Mouse (Mus musculus): ENCODE results near the gene Fndc5. TPM values are rescaled to one million over a fixed set of nuclear protein-coding genes. Genes with fewer than 3 reads are reported as not detected.
A peak's percentile ranks its signal among the peaks of the same experiment; 100 is the strongest.

The Fndc5 gene
- total and polyA plus RNA-seq, 2 experiments: 0.83 to 0.87 TPM

DNA sequence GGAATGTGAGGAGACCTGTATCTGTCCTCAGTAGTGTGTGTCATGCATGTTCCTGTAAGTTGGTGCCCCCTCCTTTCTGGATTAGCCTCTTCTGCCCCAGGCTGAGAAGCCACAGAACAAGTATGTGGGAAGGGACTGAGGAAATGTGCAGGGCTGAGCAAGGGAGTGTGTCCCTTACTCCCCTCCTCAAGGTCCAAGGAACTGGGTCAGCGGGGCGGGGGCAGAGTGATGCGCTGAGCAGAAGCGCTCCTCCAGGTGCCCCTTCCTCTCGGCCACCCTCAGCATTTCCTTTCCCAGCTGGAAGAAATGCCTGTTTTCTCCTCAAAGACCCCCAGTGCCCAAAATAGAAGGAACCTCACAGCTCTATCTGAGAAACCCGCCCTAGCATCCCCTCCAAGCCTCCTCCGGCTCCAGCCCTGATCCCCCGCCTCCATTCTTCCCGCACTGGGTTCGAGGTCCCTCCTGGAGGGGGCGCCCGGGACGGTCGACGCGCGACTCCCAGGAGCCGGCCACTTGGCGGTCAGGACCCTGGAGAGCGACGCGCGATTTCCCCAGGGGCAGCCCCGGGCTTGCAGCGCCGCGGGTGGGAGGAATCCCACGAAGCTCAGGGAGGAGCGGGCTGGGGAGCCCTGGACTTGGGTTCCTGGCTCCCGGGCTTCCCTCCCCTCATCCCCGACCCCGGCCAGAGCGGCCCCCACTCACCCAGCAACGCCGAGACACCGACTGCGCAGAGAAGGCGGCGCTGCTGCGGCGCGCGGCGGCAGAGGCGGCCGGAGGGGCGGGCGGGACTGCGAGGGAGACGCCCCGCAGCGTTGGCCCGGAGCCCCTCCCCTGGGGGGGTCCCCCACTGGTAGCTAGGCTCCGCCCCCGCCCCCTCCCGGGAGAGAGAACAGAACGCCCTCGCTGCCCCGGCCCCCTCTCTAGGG lies 16.0 kb upstream of the Fndc5 start:
- TF ChIP-seq CTCF (IDR thresholded peaks at IDR 0.05; ENCODE audit: low read depth, low read length) (0 out of 2 replicates have a peak, but pooled peaks have one; percentile 6), POLR2A (IDR thresholded peaks at IDR 0.05; ENCODE audit: extremely low read depth, insufficient read depth, low read length) (no peak)
- no peaks in the 10 kb centered on the region for H3K79me2 ChIP-seq (ENCODE audit: control insufficient read depth, insufficient read depth, low read length)
- H3K9ac ChIP-seq (ENCODE audit: low read depth, low read length): no peak overlapping the region
- H3K27ac ChIP-seq (replicated peaks; ENCODE audit: insufficient read depth, low read depth, low read length): no peak overlapping the region
- WGBS: 3% methylated on average over 58 of the region's 59 CpGs
- DNase-seq (ENCODE audit: extremely low read depth, low read depth, low spot score): no peak
- H3K36me3 ChIP-seq (ENCODE audit: control insufficient read depth, insufficient read depth, low read length): no peaks in the 10 kb centered on the region
- H3K4me1 ChIP-seq (ENCODE audit: control insufficient read depth, insufficient read depth, low read length): 0 out of 2 replicates have a peak, but pooled peaks cover 2% of the 10 kb centered on the region
- H3K27me3 ChIP-seq (ENCODE audit: control insufficient read depth, insufficient read depth, low read length): peaks cover 13% of the 10 kb centered on the region
- H3K4me3 ChIP-seq (ENCODE audit: insufficient read depth, low read depth, low read length): peak overlapping the region; percentile 15; the same call in 1 of the 2 replicates

DNA sequence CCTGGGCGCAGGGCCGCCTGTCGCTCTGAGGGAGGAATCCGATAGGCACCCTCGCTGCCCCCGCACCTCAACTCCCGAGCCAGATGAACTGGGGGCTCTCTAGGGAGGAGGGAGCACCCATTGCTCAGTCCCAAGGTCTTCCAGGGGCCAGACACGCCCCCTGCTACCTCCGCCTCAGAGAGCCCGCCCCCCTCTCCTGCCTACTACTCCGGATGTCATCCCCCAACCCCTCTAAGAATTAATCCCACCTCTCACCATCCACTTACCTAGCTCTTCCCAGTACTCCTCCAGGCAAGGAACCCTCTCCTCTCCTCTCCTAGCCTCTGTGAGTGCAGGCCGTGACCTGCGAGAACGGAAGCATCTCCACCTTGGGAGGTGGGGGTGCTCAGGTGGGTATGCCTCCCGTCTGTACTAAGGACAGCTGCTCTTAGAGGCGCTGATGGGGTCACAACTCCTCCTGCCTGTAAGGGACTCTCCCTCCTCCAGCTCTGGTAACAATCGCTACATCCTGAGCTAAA lies 15.2 kb upstream of the Fndc5 start, which contains the start of gene Hpca:
Gene Hpca (minus strand): TSS at position 468 of the 518 bp plus-strand sequence.
- Histone ChIP-seq H3K4me3 (ENCODE audit: insufficient read depth, low read depth, low read length) (peak within 1 kb of the TSS; percentile 15; the same call in 1 of the 2 replicates), H3K27me3 (ENCODE audit: control insufficient read depth, insufficient read depth, low read length) (peaks cover 13% of the 10 kb centered on the region), H3K79me2 (ENCODE audit: control insufficient read depth, insufficient read depth, low read length) (no peaks in the 10 kb centered on the region), H3K27ac (replicated peaks; ENCODE audit: insufficient read depth, low read depth, low read length) (no peak within 1 kb of the TSS), H3K36me3 (ENCODE audit: control insufficient read depth, insufficient read depth, low read length) (no peaks in the 10 kb centered on the region), H3K4me1 (ENCODE audit: control insufficient read depth, insufficient read depth, low read length) (0 out of 2 replicates have a peak, but pooled peaks cover 2% of the 10 kb centered on the region), H3K9ac (ENCODE audit: low read depth, low read length) (no peak within 1 kb of the TSS)
- 6% methylated on average over 12 of the region's 17 CpGs for WGBS
- no peak for DNase-seq (ENCODE audit: extremely low read depth, low read depth, low spot score)
- TF ChIP-seq POLR2A (IDR thresholded peaks at IDR 0.05; ENCODE audit: extremely low read depth, insufficient read depth, low read length): no peak
- no peak for TF ChIP-seq CTCF (IDR thresholded peaks at IDR 0.05; ENCODE audit: low read depth, low read length)

DNA sequence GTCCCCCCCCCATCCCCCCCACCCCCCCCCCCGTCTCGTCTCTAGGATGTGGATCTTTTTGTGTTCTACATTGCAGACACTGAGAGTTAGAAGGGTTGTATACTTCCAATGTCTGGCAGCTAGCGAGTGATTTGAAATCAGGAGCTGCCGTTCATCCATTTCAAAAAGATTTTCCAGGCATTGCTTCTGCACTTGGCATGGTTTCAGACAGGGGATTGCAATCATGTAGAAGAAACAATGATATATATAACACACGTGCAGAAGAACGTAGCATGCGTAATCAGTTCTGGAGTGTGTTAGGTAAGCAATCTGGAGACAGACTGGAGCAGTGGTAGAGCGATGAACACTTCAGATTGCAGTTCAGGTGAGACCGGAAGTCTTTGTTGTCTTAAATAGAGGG lies 14.7 kb upstream of the Fndc5 start:
- no peak overlapping the region for H3K9ac ChIP-seq (ENCODE audit: low read depth, low read length)
- TF ChIP-seq CTCF (IDR thresholded peaks at IDR 0.05; ENCODE audit: low read depth, low read length) (no peak), POLR2A (IDR thresholded peaks at IDR 0.05; ENCODE audit: extremely low read depth, insufficient read depth, low read length) (no peak)
- no peak overlapping the region for H3K4me3 ChIP-seq (ENCODE audit: insufficient read depth, low read depth, low read length)
- no peaks in the 10 kb centered on the region for H3K79me2 ChIP-seq (ENCODE audit: control insufficient read depth, insufficient read depth, low read length)
- H3K36me3 ChIP-seq (ENCODE audit: control insufficient read depth, insufficient read depth, low read length): no peaks in the 10 kb centered on the region
- no peak overlapping the region for H3K27ac ChIP-seq (replicated peaks; ENCODE audit: insufficient read depth, low read depth, low read length)
- 33% methylated on average over 9 of the region's 9 CpGs for WGBS
- no peak for DNase-seq (ENCODE audit: extremely low read depth, low read depth, low spot score)
- H3K27me3 ChIP-seq (ENCODE audit: control insufficient read depth, insufficient read depth, low read length): peaks cover 13% of the 10 kb centered on the region
- H3K4me1 ChIP-seq (ENCODE audit: control insufficient read depth, insufficient read depth, low read length): 0 out of 2 replicates have a peak, but pooled peaks cover 2% of the 10 kb centered on the region

DNA sequence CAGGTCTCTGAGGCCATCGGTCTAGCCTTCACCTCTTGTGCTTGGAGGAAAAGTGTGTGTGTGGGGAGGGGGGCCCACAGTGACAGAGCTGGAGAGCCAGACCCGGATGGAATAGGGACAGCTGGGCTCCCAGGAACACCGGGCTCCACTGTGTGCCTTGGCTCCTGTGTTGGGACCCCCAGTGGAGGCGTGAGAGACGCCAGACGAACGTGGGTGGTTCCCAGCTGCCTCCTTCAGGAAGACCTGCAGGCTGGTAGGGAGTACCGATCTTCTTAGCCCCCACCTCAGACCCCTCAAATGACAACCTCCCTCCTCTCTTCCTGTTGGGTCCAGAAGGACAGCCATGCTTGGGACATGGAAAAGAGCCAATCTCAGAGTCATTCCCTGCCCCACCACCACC lies 14.1 kb upstream of the Fndc5 start:
- H3K27me3 ChIP-seq (ENCODE audit: control insufficient read depth, insufficient read depth, low read length): peaks cover 13% of the 10 kb centered on the region

DNA sequence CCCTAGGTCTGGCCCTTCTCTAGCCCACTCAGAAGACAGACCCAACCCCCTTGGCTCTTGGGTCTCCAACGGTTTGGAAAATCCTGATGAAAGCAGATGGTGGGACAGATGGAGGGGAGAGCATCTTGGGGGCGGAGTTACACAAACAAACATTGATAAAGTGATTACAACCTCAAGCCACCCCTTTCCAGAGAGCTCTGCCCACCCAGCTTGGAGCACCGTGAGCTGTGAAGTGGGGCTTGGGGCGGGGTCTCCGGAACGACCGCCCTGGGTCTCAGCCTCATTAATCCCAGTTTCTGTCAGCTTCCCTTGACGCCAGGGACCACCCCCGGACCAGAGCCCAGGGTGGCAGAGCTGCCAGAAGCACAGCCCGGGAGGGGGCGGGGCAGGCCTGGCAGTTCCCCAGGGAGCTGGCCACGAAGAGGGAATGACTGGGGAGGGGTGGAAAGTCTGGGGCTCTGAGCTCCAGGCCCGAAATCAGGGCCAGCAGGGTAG lies 12.1 kb upstream of the Fndc5 start:
- peaks cover 13% of the 10 kb centered on the region for H3K27me3 ChIP-seq (ENCODE audit: control insufficient read depth, insufficient read depth, low read length)
- 11% methylated on average over 13 of the region's 13 CpGs for WGBS

More for the DNA sequence above, 14.1 kb upstream of the Fndc5 start:
- H3K27ac ChIP-seq (replicated peaks; ENCODE audit: insufficient read depth, low read depth, low read length): no peak overlapping the region
- TF ChIP-seq CTCF (IDR thresholded peaks at IDR 0.05; ENCODE audit: low read depth, low read length) (no peak), POLR2A (IDR thresholded peaks at IDR 0.05; ENCODE audit: extremely low read depth, insufficient read depth, low read length) (no peak)
- DNase-seq (ENCODE audit: extremely low read depth, low read depth, low spot score): no peak
- H3K9ac ChIP-seq (ENCODE audit: low read depth, low read length): no peak overlapping the region
- H3K36me3 ChIP-seq (ENCODE audit: control insufficient read depth, insufficient read depth, low read length): no peaks in the 10 kb centered on the region
- H3K79me2 ChIP-seq (ENCODE audit: control insufficient read depth, insufficient read depth, low read length): no peaks in the 10 kb centered on the region
- 0 out of 2 replicates have a peak, but pooled peaks cover 2% of the 10 kb centered on the region for H3K4me1 ChIP-seq (ENCODE audit: control insufficient read depth, insufficient read depth, low read length)
- 18% methylated on average over 8 of the region's 8 CpGs for WGBS
- no peak overlapping the region for H3K4me3 ChIP-seq (ENCODE audit: insufficient read depth, low read depth, low read length)

More for the DNA sequence above, 12.1 kb upstream of the Fndc5 start:
- H3K4me1 ChIP-seq (ENCODE audit: control insufficient read depth, insufficient read depth, low read length): peaks cover 2% of the 10 kb centered on the region; the same call in 1 of the 2 replicates
- TF ChIP-seq CTCF (IDR thresholded peaks at IDR 0.05; ENCODE audit: low read depth, low read length) (no peak), POLR2A (IDR thresholded peaks at IDR 0.05; ENCODE audit: extremely low read depth, insufficient read depth, low read length) (no peak)
- no peak overlapping the region for H3K27ac ChIP-seq (replicated peaks; ENCODE audit: insufficient read depth, low read depth, low read length)
- H3K79me2 ChIP-seq (ENCODE audit: control insufficient read depth, insufficient read depth, low read length): no peaks in the 10 kb centered on the region
- no peak for DNase-seq (ENCODE audit: extremely low read depth, low read depth, low spot score)
- no peaks in the 10 kb centered on the region for H3K36me3 ChIP-seq (ENCODE audit: control insufficient read depth, insufficient read depth, low read length)
- no peak overlapping the region for H3K9ac ChIP-seq (ENCODE audit: low read depth, low read length)
- no peak overlapping the region for H3K4me3 ChIP-seq (ENCODE audit: insufficient read depth, low read depth, low read length)

Measured in liver, adult 2 months (tissue).